Mouse (Mus musculus): ENCODE results near the gene Krt222. TPM values are rescaled to one million over a fixed set of nuclear protein-coding genes. Genes with fewer than 3 reads are reported as not detected.

The Krt222 gene
- 0.65 TPM for polyA plus RNA-seq (2014; fragmentation: Illumina TruSeq; extraction: RNeasy Lipid Tissue Mini Kit (QIAGEN cat#74804); ENCODE audit: insufficient read depth, low read depth, low replicate concordance)

DNA sequence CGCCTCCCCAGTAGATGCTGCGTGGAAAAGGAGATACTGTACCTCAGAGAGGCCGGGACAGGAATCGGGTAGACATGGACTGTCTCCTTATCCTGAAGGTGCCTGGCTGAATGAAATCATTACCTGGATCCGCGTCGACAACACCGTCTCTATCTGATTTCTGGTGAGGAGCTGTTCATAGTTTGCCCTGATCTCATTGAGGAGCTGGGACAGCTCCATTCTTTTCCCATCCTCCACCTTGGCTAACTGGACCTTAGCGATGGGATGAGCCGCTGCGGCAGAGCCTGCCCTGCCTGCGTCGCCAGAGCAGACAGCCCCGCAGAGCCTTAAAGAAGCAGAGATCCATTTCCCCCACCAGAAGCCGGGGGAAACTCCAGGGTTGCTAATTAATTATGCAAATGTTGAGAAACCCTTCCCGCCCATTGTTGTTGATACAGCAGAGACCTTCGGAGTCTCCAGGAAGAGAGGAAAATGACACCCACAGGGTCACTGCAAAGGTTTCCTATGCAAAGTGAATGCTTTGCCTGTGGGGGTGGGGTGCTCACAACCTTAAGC is at the start of gene Krt222:
Gene Krt222 (minus strand): TSS at position 266 of the 555 bp plus-strand sequence.

GRCm38 (mm10) chr11:99284833-99285312 is 41.0 kb upstream of the Krt222 start, which contains the start of gene Krt24:
Gene Krt24 (minus strand): TSS chr11:99285262.

GRCm38 (mm10) chr11:99230261-99231048 is 13.4 kb downstream of the Krt222 start, which contains the start of gene Smarce1:
Gene Smarce1 (minus strand): TSS chr11:99231017.

Other genes starting within 250 kb of the Krt222 start
- gene Top2a, start 219.9 kb downstream of the Krt222 start, polyA plus RNA-seq (2014; fragmentation: Illumina TruSeq; extraction: RNeasy Lipid Tissue Mini Kit (QIAGEN cat#74804); ENCODE audit: insufficient read depth, low read depth, low replicate concordance), result 2.3 TPM
- 172 TPM for gene Igfbp4, start 202.8 kb downstream of the Krt222 start, polyA plus RNA-seq (2014; fragmentation: Illumina TruSeq; extraction: RNeasy Lipid Tissue Mini Kit (QIAGEN cat#74804); ENCODE audit: insufficient read depth, low read depth, low replicate concordance)
- gene Tns4, start 154.8 kb downstream of the Krt222 start, polyA plus RNA-seq (2014; fragmentation: Illumina TruSeq; extraction: RNeasy Lipid Tissue Mini Kit (QIAGEN cat#74804); ENCODE audit: insufficient read depth, low read depth, low replicate concordance), result 0.74 TPM
- 20.9 TPM for gene Ccr7, start 89.0 kb downstream of the Krt222 start, polyA plus RNA-seq (2014; fragmentation: Illumina TruSeq; extraction: RNeasy Lipid Tissue Mini Kit (QIAGEN cat#74804); ENCODE audit: insufficient read depth, low read depth, low replicate concordance)
- 64.1 TPM for gene Smarce1, start 13.1 kb downstream of the Krt222 start, polyA plus RNA-seq (2014; fragmentation: Illumina TruSeq; extraction: RNeasy Lipid Tissue Mini Kit (QIAGEN cat#74804); ENCODE audit: insufficient read depth, low read depth, low replicate concordance)
- not detected for gene Krt24, start 41.2 kb upstream of the Krt222 start, polyA plus RNA-seq (2014; fragmentation: Illumina TruSeq; extraction: RNeasy Lipid Tissue Mini Kit (QIAGEN cat#74804); ENCODE audit: insufficient read depth, low read depth, low replicate concordance)
- not detected for gene Krt25, start 78.9 kb upstream of the Krt222 start, polyA plus RNA-seq (2014; fragmentation: Illumina TruSeq; extraction: RNeasy Lipid Tissue Mini Kit (QIAGEN cat#74804); ENCODE audit: insufficient read depth, low read depth, low replicate concordance)
- gene Krt26, start 93.9 kb upstream of the Krt222 start, polyA plus RNA-seq (2014; fragmentation: Illumina TruSeq; extraction: RNeasy Lipid Tissue Mini Kit (QIAGEN cat#74804); ENCODE audit: insufficient read depth, low read depth, low replicate concordance), result not detected
- not detected for gene Krt27, start 107.0 kb upstream of the Krt222 start, polyA plus RNA-seq (2014; fragmentation: Illumina TruSeq; extraction: RNeasy Lipid Tissue Mini Kit (QIAGEN cat#74804); ENCODE audit: insufficient read depth, low read depth, low replicate concordance)
- not detected for gene Krt28, start 130.8 kb upstream of the Krt222 start, polyA plus RNA-seq (2014; fragmentation: Illumina TruSeq; extraction: RNeasy Lipid Tissue Mini Kit (QIAGEN cat#74804); ENCODE audit: insufficient read depth, low read depth, low replicate concordance)
- 7.6 TPM for gene Krt10, start 145.3 kb upstream of the Krt222 start, polyA plus RNA-seq (2014; fragmentation: Illumina TruSeq; extraction: RNeasy Lipid Tissue Mini Kit (QIAGEN cat#74804); ENCODE audit: insufficient read depth, low read depth, low replicate concordance)
- gene Krt12, start 178.2 kb upstream of the Krt222 start, polyA plus RNA-seq (2014; fragmentation: Illumina TruSeq; extraction: RNeasy Lipid Tissue Mini Kit (QIAGEN cat#74804); ENCODE audit: insufficient read depth, low read depth, low replicate concordance), result not detected
- gene Krt20, start 194.1 kb upstream of the Krt222 start, polyA plus RNA-seq (2014; fragmentation: Illumina TruSeq; extraction: RNeasy Lipid Tissue Mini Kit (QIAGEN cat#74804); ENCODE audit: insufficient read depth, low read depth, low replicate concordance), result not detected
- gene Krt23, start 249.1 kb upstream of the Krt222 start, polyA plus RNA-seq (2014; fragmentation: Illumina TruSeq; extraction: RNeasy Lipid Tissue Mini Kit (QIAGEN cat#74804); ENCODE audit: insufficient read depth, low read depth, low replicate concordance), result 18.8 TPM

Measured in lung, adult 10 weeks (tissue).